Mouse (Mus musculus) limb, embryonic 14.5 days (tissue): Measurements from ENCODE around the gene Cxcl12. TPM values are rescaled to one million over a fixed set of nuclear protein-coding genes. Genes with fewer than 3 reads are reported as not detected.

ENCODE experiments used
- ATAC-seq: fragments of 200-750 bp; cut with Nextera tagmentation; 2 replicates; pipeline ENCODE4 v1.8.0; 2017; ENCODE audit warnings: low read depth, moderate number of reproducible peaks, moderate TSS enrichment; ENCODE audit not compliant: low FRiP score
- DNase-seq: peaks from one replicate; pipeline ENCODE4 v3.0.0-alpha.2; 2015; ENCODE audit warnings: low spot score
- H3K27ac ChIP-seq: fragments of 300-500 bp; sonication (generic); replicated peaks from 2 replicates; pipeline ENCODE4 v1.5.1; 2014; ENCODE audit warnings: low read depth, mild to moderate bottlenecking, low read length, moderate library complexity, mixed read lengths
- H3K27me3 ChIP-seq: fragments of 300-500 bp; sonication (generic); 2 replicates; pipeline ENCODE4 v1.6.1; 2014; ENCODE audit warnings: low read length, mixed read lengths; ENCODE audit not compliant: control insufficient read depth, insufficient read depth
- H3K36me3 ChIP-seq: fragments of 300-500 bp; sonication (generic); 2 replicates; pipeline ENCODE4 v1.6.1; 2014; ENCODE audit warnings: mild to moderate bottlenecking, low read length, moderate library complexity, mixed read lengths; ENCODE audit not compliant: control insufficient read depth, insufficient read depth
- H3K4me1 ChIP-seq: fragments of 300-500 bp; sonication (generic); 2 replicates; pipeline ENCODE4 v1.6.1; 2014; ENCODE audit warnings: antibody characterized with exemption, low read length, mixed read lengths; ENCODE audit not compliant: control insufficient read depth, insufficient read depth
- H3K4me2 ChIP-seq: fragments of 300-500 bp; sonication (generic); replicated peaks from 2 replicates; pipeline ENCODE4 v1.6.1; 2014; ENCODE audit warnings: low read depth, mild to moderate bottlenecking, low read length, moderate library complexity; ENCODE audit not compliant: severe bottlenecking
- H3K4me3 ChIP-seq: fragments of 300-500 bp; sonication (generic); replicated peaks from 2 replicates; pipeline ENCODE4 v1.5.1; 2014; ENCODE audit warnings: low read length
- H3K9ac ChIP-seq: fragments of 300-500 bp; sonication (generic); 2 replicates; pipeline ENCODE4 v1.6.1; 2014; ENCODE audit warnings: mild to moderate bottlenecking, low read depth, low read length, moderate library complexity; ENCODE audit not compliant: severe bottlenecking
- H3K9me3 ChIP-seq: fragments of 300-500 bp; sonication (generic); 2 replicates; pipeline ENCODE4 v1.6.1; 2016; ENCODE audit warnings: low read length; ENCODE audit not compliant: control insufficient read depth
- POLR2A ChIP-seq: fragments of 200-500 bp; IDR thresholded peaks from 2 replicates; pipeline ENCODE4 v1.8.0; 2012; ENCODE audit warnings: inconsistent platforms, mild to moderate bottlenecking, moderate library complexity, borderline replicate concordance; ENCODE audit not compliant: insufficient read depth, insufficient read length; ENCODE audit errors: extremely low read depth
- WGBS: fragments of 180-500 bp; shearing (Covaris S2); extraction: QIAGEN DNeasy Blood & Tissue Kit; methylation state at CpG from one replicate; pipeline ENCODE4 v1.1.7; 2014; 5-methylcytosine and 5-hydroxymethylcytosine counted together
- polyA plus RNA-seq, 2 experiments: library from polyadenylated mRNA; depleted of rRNA in 1 of 2; stranded (reverse) in 1 of 2; unstranded in 1 of 2; fragments of >200 nt; fragmentation: Nextera tagmentation in 1 of 2; extraction: Ambion mirVana in 1 of 2; gene quantifications; 2 replicates each; pipeline versions ENCODE4 v1.2.1 to v1.2.3; 2012 to 2014

The Cxcl12 gene
- polyA plus RNA-seq, 2 experiments = 146 to 208 TPM

DNA sequence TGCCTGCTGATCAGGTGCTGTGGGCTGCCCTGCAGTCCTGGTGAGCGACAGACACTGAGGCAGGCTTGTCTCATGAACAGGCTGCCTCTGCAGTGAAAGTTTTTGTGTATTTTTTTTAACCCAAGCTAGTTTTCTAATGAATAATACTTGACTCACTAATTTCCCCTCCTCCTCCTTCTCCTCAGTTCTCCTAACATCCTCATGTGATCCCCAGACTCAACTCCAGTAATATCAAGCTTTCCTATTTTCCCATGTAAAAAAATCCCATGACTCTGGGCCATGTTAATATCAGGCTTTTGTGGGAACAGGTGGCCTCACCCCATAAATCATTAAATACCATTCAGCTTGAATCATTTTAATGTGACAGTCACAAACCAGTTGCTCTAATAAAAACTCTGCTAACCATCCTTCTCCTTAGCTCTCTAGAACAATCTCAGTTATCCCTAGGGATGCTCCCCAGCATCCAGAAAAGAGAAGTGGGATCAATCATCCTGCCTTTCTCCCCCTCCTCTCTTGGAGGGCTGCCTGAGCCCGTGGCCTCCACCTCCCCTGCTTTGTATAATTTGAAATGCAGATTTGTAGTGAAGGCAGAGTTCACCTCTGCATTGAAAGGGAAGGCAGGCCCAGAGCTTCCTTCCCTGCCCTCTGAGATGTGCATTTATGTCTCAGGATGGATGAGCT, 6.9 kb downstream of the Cxcl12 start:
- WGBS = 37% methylated on average over 2 of the region's 2 CpGs
- no peak for TF ChIP-seq POLR2A
- no peak overlapping the region for H3K9ac ChIP-seq
- H3K4me3 ChIP-seq = no peak overlapping the region
- H3K27ac ChIP-seq = no peak overlapping the region
- peaks cover 13% of the 10 kb centered on the region; the same call in 1 of the 2 replicates for H3K27me3 ChIP-seq
- H3K9me3 ChIP-seq = no peaks in the 10 kb centered on the region
- H3K36me3 ChIP-seq = peaks cover 44% of the 10 kb centered on the region
- ATAC-seq (peak; percentile 44; the same call in 1 of the 2 replicates), DNase-seq (no peak)
- H3K4me2 ChIP-seq = no peak overlapping the region
- peaks cover 5% of the 10 kb centered on the region; the same call in 1 of the 2 replicates for H3K4me1 ChIP-seq

GRCm38 (mm10) chr6:117176406-117176805, 8.1 kb downstream of the Cxcl12 start:
- Histone ChIP-seq H3K36me3 (peaks cover 44% of the 10 kb centered on the region), H3K27me3 (peaks cover 2% of the 10 kb centered on the region; the same call in 1 of the 2 replicates), H3K9ac (no peak overlapping the region), H3K27ac (no peak overlapping the region), H3K4me2 (no peak overlapping the region), H3K9me3 (no peaks in the 10 kb centered on the region), H3K4me3 (no peak overlapping the region), H3K4me1 (no peaks in the 10 kb centered on the region)
- TF ChIP-seq POLR2A = no peak
- ATAC-seq = no peak
- no peak for DNase-seq
- WGBS = 29% methylated on average over 5 of the region's 5 CpGs

GRCm38 (mm10) chr6:117180303-117180702, 12.0 kb downstream of the Cxcl12 start:
- Histone ChIP-seq H3K4me1 (no peaks in the 10 kb centered on the region), H3K36me3 (peaks cover 32% of the 10 kb centered on the region)
- 48% methylated on average over 6 of the region's 6 CpGs for WGBS

DNA sequence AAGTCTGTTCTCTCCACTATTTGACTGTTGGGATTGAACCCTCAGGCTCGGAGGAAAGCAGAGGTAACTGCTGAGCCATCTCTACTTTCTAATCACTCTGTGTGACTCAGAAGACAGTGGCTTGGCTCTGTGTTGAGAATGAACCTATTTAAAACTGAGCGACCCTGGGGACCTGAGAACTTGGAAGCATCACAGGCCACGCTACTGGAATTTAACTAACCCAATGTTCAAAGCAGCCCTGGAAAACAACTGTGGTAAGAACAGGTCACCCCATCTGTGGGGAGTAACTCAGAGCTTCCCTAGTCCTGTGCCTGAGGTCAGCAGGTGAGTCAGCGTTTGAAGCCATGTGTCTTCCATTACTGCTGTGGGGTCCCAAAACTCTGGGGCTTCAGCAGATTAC, 17.0 kb downstream of the Cxcl12 start:
- H3K27ac ChIP-seq = no peak overlapping the region
- H3K36me3 ChIP-seq = no peaks in the 10 kb centered on the region
- DNase-seq = no peak
- H3K27me3 ChIP-seq = no peaks in the 10 kb centered on the region
- H3K9ac ChIP-seq = no peak overlapping the region
- TF ChIP-seq POLR2A = no peak
- no peaks in the 10 kb centered on the region for H3K9me3 ChIP-seq
- no peak overlapping the region for H3K4me2 ChIP-seq
- no peak for ATAC-seq
- H3K4me3 ChIP-seq = no peak overlapping the region
- no peaks in the 10 kb centered on the region for H3K4me1 ChIP-seq
- 68% methylated on average over 4 of the region's 4 CpGs for WGBS

More at GRCm38 (mm10) chr6:117180303-117180702, 12.0 kb downstream of the Cxcl12 start:
- H3K9ac ChIP-seq = no peak overlapping the region
- H3K4me2 ChIP-seq = no peak overlapping the region
- H3K27me3 ChIP-seq = no peaks in the 10 kb centered on the region
- no peaks in the 10 kb centered on the region for H3K9me3 ChIP-seq
- H3K27ac ChIP-seq = no peak overlapping the region
- no peak for ATAC-seq
- H3K4me3 ChIP-seq = no peak overlapping the region
- no peak for TF ChIP-seq POLR2A
- no peak for DNase-seq

- no peak overlapping the region for H3K27ac ChIP-seq
- no peaks in the 10 kb centered on the region for H3K4me1 ChIP-seq
- no peak overlapping the region for H3K4me3 ChIP-seq
- H3K9ac ChIP-seq = no peak overlapping the region
- no peaks in the 10 kb centered on the region for H3K27me3 ChIP-seq
- no peaks in the 10 kb centered on the region for H3K9me3 ChIP-seq
- H3K36me3 ChIP-seq = no peaks in the 10 kb centered on the region
- DNase-seq (no peak), ATAC-seq (no peak)
- 82% methylated on average over 3 of the region's 3 CpGs for WGBS
- no peak for TF ChIP-seq POLR2A
- H3K4me2 ChIP-seq = no peak overlapping the region
These were observed 22.1 kb downstream of the Cxcl12 start for GRCm38 (mm10) chr6:117190453-117190852.
